In the genomic region with DNA sequence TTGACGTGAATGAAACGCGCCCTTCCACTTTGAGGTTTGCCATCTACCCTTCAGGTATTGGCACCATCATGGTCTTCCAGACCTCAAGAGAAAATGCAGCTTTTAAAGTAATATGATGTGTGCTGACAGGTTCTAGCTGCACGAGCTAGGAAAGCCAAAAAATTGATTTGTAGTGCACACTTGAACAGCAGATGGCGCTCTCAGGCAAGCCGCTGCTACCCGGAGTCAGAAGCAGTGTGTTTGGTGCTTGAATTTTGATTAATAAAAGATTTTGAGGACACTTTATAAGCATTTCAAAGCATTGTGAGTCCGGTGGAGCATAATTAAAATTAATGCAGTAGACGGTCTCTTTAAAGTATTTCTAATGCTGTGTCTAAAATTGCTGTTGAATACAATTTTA, we compare ENCODE assay signal across 9 mouse cellular contexts. TPM values are rescaled to one million over a fixed set of nuclear protein-coding genes. Genes with fewer than 3 reads are reported as not detected.
DNase-seq lines count a peak whose midpoint lies in the region; ATAC-seq and TF ChIP-seq lines count a peak whose summit lies in the region.
"Had no signal": no experiment of that assay in that cellular context is flagged by ENCODE, and none has a peak within 500 bp of the region (broad histone marks: within the 10 kb centered on the region; RNA-seq: fewer than 3 reads in every experiment).

No protein-coding gene starts in this region.

- no peak overlapping the region for H3K4me2 ChIP-seq in kidney, embryonic 14.5 days (replicated peaks; ENCODE audit: low read depth, low read length)
- no peak overlapping the region for H3K4me2 ChIP-seq in midbrain, embryonic 13.5 days (replicated peaks)
- H3K4me2 ChIP-seq: liver, embryonic 13.5 days had no signal

- no peaks in the 10 kb centered on the region for H3K4me1 ChIP-seq in kidney, embryonic 14.5 days (ENCODE audit: control insufficient read depth, insufficient read depth, low read length)
- no peaks in the 10 kb centered on the region for H3K4me1 ChIP-seq in cortical plate, adult 2 months (ENCODE audit: control insufficient read depth, insufficient read depth, low read length)
- peaks cover 6% of the 10 kb centered on the region for H3K4me1 ChIP-seq in midbrain, embryonic 13.5 days (replicated peaks)
- H3K4me1 ChIP-seq in spleen, adult 2 months (ENCODE audit: control insufficient read depth, insufficient read depth, insufficient read length) = no peaks in the 10 kb centered on the region
- H3K4me1 ChIP-seq: liver, embryonic 13.5 days had no signal

- H3K9me3 ChIP-seq in kidney, embryonic 14.5 days (ENCODE audit: control insufficient read depth, low read length) = no peaks in the 10 kb centered on the region
- H3K9me3 ChIP-seq in midbrain, embryonic 13.5 days = no peaks in the 10 kb centered on the region
- H3K9me3 ChIP-seq: liver, embryonic 13.5 days had no signal

- no peak overlapping the region for H3K4me3 ChIP-seq in kidney, embryonic 14.5 days (ENCODE audit: low read length)
- no peak overlapping the region for H3K4me3 ChIP-seq in cortical plate, adult 2 months (ENCODE audit: insufficient read depth, low read length)
- no peak overlapping the region for H3K4me3 ChIP-seq in midbrain, embryonic 13.5 days (replicated peaks)
- H3K4me3 ChIP-seq in spleen, adult 2 months (ENCODE audit: extremely low read depth, insufficient read depth, insufficient read length) = no peak overlapping the region
- H3K4me3 ChIP-seq: liver, embryonic 13.5 days had no signal

- peak; percentile 85 for TF ChIP-seq CTCF in cortical plate, adult 2 months (IDR thresholded peaks at IDR 0.05; ENCODE audit: extremely low read depth, insufficient read depth, low read length)
- TF ChIP-seq CTCF in spleen, adult 2 months (IDR thresholded peaks at IDR 0.05; ENCODE audit: extremely low read depth, insufficient read depth, insufficient read length, insufficient replicate concordance) = peak; percentile 77; the same call in 1 of the 2 replicates

- no peak for ATAC-seq in kidney, embryonic 14.5 days (ENCODE audit: low FRiP score, low TSS enrichment)
- ATAC-seq in midbrain, embryonic 13.5 days = peak; percentile 68; the same call in 1 of the 2 replicates

- TF ChIP-seq POLR2A in cortical plate, adult 2 months (IDR thresholded peaks at IDR 0.05; ENCODE audit: extremely low read depth, insufficient read depth, low read length) = no peak
- no peak for TF ChIP-seq POLR2A in spleen, adult 2 months (IDR thresholded peaks at IDR 0.05; ENCODE audit: low read depth, low read length)

- peak; percentile 64 for DNase-seq in kidney, adult 18-20 months
- DNase-seq in adipocyte (ENCODE audit: low spot score) = peak; percentile 77
- DNase-seq in heart, postnatal 14 days = peak; percentile 59 to 80
- DNase-seq in left cerebral cortex, adult 11 months (ENCODE audit: low spot score) = peak; percentile 55
- DNase-seq in spleen, adult 2 months (ENCODE audit: low read depth in 1 of 2, low spot score in 2 of 2) = peak; percentile 7 to 50
- DNase-seq: liver, embryonic 13.5 days had no signal

- no peaks in the 10 kb centered on the region; the same call in 1 of the 2 replicates for H3K36me3 ChIP-seq in kidney, embryonic 14.5 days (ENCODE audit: control insufficient read depth, insufficient read depth, low read length)
- H3K36me3 ChIP-seq in midbrain, embryonic 13.5 days = no peaks in the 10 kb centered on the region
- H3K36me3 ChIP-seq in spleen, adult 2 months (ENCODE audit: control insufficient read depth, insufficient read depth, low read length) = no peaks in the 10 kb centered on the region

- H3K27me3 ChIP-seq in kidney, embryonic 14.5 days (ENCODE audit: control insufficient read depth, insufficient read depth, low read length) = no peaks in the 10 kb centered on the region
- no peaks in the 10 kb centered on the region for H3K27me3 ChIP-seq in midbrain, embryonic 13.5 days
- H3K27me3 ChIP-seq in spleen, adult 2 months (ENCODE audit: control insufficient read depth, insufficient read depth, low read length) = no peaks in the 10 kb centered on the region
- H3K27me3 ChIP-seq: liver, embryonic 13.5 days had no signal

- H3K27ac ChIP-seq in kidney, embryonic 14.5 days (ENCODE audit: low read depth, low read length) = no peak overlapping the region
- H3K27ac ChIP-seq in cortical plate, adult 2 months (ENCODE audit: insufficient read depth, low read length) = no peak overlapping the region
- no peak overlapping the region for H3K27ac ChIP-seq in midbrain, embryonic 13.5 days
- H3K27ac ChIP-seq in spleen, adult 2 months (ENCODE audit: insufficient read depth, low read length) = no peak overlapping the region
- H3K27ac ChIP-seq: liver, embryonic 13.5 days had no signal

- WGBS in kidney, embryonic 14.5 days = 6% methylated on average over 9 of the region's 9 CpGs
- 2% methylated on average over 9 of the region's 9 CpGs for WGBS in midbrain, embryonic 13.5 days
- WGBS in spleen, adult 2 months = 8% methylated on average over 9 of the region's 9 CpGs

- no peak overlapping the region for H3K9ac ChIP-seq in kidney, embryonic 14.5 days (ENCODE audit: low read depth, low read length)
- H3K9ac ChIP-seq in midbrain, embryonic 13.5 days (replicated peaks) = no peak overlapping the region
- H3K9ac ChIP-seq: liver, embryonic 13.5 days had no signal

- intact Hi-C loops in heart, postnatal 14 days (cut with DNase I) = loop anchor here (2.0 to 10.0 kb wide), 3 partner anchors 101 to 1853 kb away; no protein-coding TSS in a partner anchor

RNA-seq across cellular contexts. Expression of gene Gtf2a1l, which starts 16.4 kb away (rescaled TPM):
- not detected in 2 replicates for polyA plus RNA-seq in kidney, embryonic 14.5 days (2014; fragmentation: Nextera tagmentation; extraction: Ambion mirVana)
- 0.08 and 0.40 TPM in 2 replicates for polyA plus RNA-seq in cortical plate, adult 2 months (2012; rRNA removed)
- total RNA-seq in heart, postnatal 14 days (2021) = not detected
- polyA plus RNA-seq in midbrain, embryonic 13.5 days (2015; fragmentation: Nextera tagmentation; extraction: Ambion mirVana) = 0.12 and 0.28 TPM in 2 replicates
- polyA plus RNA-seq in spleen, adult 2 months (2012; rRNA removed) = not detected in 2 replicates
- polyA plus RNA-seq: liver, embryonic 13.5 days had no signal

RNA-seq across cellular contexts. Expression of gene Ston1, which starts 54.5 kb away (rescaled TPM):
- 7.8 and 11.5 TPM in 2 replicates for polyA plus RNA-seq in kidney, embryonic 14.5 days (2014; fragmentation: Nextera tagmentation; extraction: Ambion mirVana)
- polyA plus RNA-seq in cortical plate, adult 2 months (2012; rRNA removed) = 3.1 and 4.6 TPM in 2 replicates
- total RNA-seq in heart, postnatal 14 days (2021) = 10 to 100 TPM; 25.4 to 25.6 TPM
- 0.89 and 1.7 TPM in 2 replicates for polyA plus RNA-seq in midbrain, embryonic 13.5 days (2015; fragmentation: Nextera tagmentation; extraction: Ambion mirVana)
- 7.4 and 9.3 TPM in 2 replicates for polyA plus RNA-seq in spleen, adult 2 months (2012; rRNA removed)
